Mouse (Mus musculus): Measurements from ENCODE around the gene Tnks1bp1.

The Tnks1bp1 gene

GRCm38 (mm10) chr2:85091325-85091724 is 43.5 kb downstream of the Tnks1bp1 start:
- no peak for DNase-seq (ENCODE audit: low spot score)

- no peak for DNase-seq (ENCODE audit: low spot score)
These were observed 45.6 kb downstream of the Tnks1bp1 start for GRCm38 (mm10) chr2:85093376-85093775.

DNA sequence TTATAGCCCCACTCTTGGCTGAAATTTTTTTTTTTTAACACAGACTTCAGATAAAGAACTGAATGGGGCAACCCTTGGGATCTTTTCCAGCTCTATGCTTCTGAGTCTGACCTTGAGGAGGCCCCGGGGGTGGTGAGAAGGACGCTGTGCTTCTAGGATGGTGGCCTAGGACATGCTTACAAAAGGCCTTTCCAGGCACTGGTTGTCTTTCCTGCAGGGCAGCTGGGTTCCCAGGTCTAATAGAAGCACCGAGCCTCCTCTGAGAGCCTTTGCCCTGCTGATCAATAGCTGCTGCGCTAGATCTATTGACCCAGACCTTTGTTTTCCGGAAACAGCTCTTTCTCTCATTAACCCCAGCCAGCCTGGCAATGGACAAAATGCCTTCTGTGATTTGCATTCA is 48.1 kb downstream of the Tnks1bp1 start:
- no peak for DNase-seq (ENCODE audit: low spot score)

DNA sequence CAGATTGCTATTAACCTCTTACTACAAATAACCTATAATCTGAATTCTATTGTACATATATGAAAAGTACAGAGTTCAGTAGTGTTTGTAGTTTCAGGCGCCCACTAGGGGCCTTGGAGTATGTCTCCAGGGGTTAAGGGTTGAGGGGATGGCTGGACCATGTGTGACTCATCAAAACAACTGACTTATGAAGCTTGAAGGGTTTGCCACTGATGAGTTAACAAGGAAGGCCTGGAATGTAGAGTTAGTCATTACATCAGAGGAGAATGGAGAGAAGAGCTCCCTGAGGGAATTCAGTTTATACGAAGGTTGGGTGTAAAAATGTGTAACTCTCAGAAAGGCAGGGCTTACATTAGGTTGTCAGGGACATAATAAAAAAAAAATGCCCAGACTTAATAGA is 50.2 kb downstream of the Tnks1bp1 start:
- DNase-seq (ENCODE audit: low spot score), result no peak

DNA sequence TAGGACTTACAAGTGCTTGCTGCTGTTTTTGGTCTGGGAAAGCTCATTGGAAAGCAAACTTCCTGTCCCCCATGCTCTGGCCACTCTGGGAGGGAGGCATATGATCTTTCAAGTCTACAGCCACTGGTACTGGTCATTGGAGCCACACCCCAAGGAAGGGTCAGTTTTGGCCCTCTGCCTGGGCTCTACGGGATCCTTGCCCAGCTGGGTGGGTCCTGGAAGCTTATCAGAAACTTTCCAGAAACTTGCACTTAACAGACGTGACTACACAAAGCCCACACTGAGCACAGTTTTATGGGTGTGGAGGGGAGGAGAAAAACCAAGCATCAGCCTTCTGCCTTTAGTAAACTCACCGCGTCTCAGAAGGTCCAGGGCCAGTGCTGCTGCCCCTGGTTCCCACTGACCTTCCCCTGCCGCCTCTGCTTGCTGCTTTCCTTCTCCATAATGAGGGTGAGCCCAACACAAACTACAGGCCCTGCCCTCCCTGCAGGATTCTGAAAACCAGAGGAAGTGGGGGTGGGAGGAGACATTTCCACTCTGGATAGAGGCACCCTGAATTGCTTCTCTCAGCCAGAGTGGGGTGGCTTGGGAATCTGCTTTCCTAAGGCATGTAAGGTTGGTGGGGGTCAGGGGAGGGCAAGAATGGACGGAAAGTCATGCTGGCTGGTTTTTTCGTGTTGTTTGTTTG is 51.1 kb downstream of the Tnks1bp1 start:
- DNase-seq (ENCODE audit: low spot score), result no peak

DNA sequence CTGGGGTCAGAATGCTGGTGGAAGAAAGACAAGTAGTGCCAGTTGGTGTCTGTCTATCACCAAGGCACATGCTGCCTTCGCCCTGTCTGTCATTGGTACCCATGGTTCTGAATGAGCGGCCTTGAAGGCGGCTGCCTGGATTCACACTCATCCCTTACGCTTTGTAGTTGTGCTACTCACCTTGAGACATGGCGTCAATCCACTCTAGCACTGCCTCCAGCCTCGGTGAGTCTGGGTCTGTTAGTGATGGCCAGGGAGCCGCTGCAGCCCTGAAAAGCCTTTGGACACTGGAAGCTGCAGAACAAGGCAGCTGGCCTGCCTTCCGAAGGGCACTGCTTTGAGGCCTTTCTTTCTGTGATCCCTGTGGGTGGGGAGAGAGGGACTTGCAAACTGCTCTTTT is 55.4 kb downstream of the Tnks1bp1 start:
- DNase-seq (ENCODE audit: low spot score), result no peak

DNA sequence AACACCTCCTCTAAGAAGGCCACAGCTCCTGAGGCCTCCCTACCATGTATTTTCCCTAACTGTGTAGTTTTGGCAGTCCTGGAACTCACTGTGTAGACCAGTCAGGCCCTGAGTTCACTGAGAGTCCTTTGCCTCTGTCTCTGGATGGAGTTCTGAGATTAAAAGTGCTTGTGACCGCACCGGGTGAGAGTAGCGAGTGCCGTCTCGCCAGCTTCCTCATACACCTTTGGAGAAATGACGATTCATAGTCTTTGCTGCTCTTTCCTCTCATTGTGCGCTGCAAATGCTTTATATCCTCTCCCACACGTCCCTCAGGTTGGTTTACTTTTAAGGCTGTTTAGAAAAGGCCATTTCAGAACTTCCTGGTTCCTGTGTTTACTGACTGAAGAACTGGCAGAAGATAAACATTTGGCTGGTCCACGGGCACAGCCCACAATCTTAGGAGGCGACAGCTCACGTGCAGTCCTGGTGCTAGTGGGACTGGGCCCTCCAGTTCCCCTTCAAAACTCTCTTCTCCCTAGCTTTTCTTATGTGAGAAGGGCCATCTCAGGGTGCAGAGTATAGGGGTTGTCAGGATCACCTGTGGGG is 57.7 kb downstream of the Tnks1bp1 start:
- no peak for DNase-seq (ENCODE audit: low spot score)

DNA sequence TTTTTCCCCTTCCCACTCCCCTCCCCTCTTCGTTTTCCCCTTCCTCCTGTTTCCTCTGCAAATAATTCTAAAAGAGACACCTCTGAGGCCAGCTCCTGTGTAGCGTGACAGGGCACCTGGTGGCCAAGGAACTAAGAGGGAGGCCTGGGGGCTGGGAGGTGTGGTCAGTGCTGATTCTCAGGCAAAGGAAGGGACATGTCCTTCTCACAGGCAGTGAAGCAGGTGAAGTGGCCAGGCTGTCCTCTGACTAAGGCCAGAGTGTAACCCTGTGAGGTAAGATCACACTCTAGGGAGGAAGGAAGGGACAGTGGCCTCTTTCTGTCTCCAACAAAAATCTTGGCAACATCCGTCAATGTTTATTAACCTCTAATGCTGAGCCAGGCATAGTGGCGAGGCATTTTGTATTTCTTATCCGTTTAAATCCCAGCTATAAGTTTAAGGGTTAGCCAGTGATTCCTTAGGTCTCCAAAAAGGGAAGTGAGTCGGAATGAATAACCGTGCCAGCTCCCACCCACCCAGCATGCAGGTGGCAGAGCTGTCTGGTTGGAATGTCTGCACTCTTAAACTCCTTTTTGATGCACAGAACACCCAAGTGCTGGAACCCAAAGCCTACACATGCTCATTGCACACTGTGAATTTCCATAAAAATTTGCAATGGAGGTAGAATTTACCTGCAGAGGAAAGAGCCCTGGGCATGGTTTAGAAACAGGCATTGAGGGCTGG is 58.4 kb downstream of the Tnks1bp1 start:
- no peak for DNase-seq (ENCODE audit: low spot score)

- DNase-seq (ENCODE audit: low spot score), result no peak
These were observed 59.1 kb downstream of the Tnks1bp1 start for GRCm38 (mm10) chr2:85106941-85107340.

GRCm38 (mm10) chr2:85110288-85110875 is 62.6 kb downstream of the Tnks1bp1 start:
- DNase-seq (ENCODE audit: low spot score), result peak; percentile 21

Data from layer of hippocampus, adult 9-10 months (tissue).